Mouse (Mus musculus) Patski (cell line): ENCODE data around the gene Ank3. TPM values are rescaled to one million over a fixed set of nuclear protein-coding genes. Genes with fewer than 3 reads are reported as not detected.

Experiments used
- ATAC-seq: fragments of 100-300 bp; one replicate; pipeline ENCODE4 v1.8.0; 2021
- CTCF ChIA-PET: fragments of 350-600 bp; sonication (Branson Sonifier 250); formaldehyde crosslinking; loops from one replicate; lab custom pipeline; 2022; ENCODE audit warnings: inconsistent platforms; lab: Charles Lee
- POLR2A ChIA-PET: fragments of 350-600 bp; sonication (Branson Sonifier 250); formaldehyde crosslinking; loops from one replicate; lab custom pipeline; 2022; ENCODE audit warnings: antibody characterized with exemption, inconsistent platforms; lab: Charles Lee
- DNase-seq: peaks from one replicate; pipeline ENCODE4 v3.0.0-alpha.2; 2011; ENCODE audit warnings: low read depth, low spot score
- H3K27me3 ChIP-seq: fragments of 371-371 bp; one replicate; pipeline ENCODE4 v1.5.1; 2021
- CTCF ChIP-seq: fragments of 100-300 bp; IDR thresholded peaks from one replicate; pipeline ENCODE4 v1.5.1; 2021
- in situ Hi-C: fragments of 300-500 bp; cut with MboI; formaldehyde crosslinking; loops from 3 replicates; pipeline ENCODE4 v1.11.1; 2018; ENCODE audit warnings: low pct_unique_long_range_greater_than_20kb, mixed read lengths
- polyA plus RNA-seq: library from polyadenylated mRNA; unstranded; gene quantifications from one replicate; pipeline ENCODE4 v1.2.3, GENCODE M21; 2021

Ank3 gene
- polyA plus RNA-seq, 1 experiment from 2014 or later, result 83.2 TPM

DNA sequence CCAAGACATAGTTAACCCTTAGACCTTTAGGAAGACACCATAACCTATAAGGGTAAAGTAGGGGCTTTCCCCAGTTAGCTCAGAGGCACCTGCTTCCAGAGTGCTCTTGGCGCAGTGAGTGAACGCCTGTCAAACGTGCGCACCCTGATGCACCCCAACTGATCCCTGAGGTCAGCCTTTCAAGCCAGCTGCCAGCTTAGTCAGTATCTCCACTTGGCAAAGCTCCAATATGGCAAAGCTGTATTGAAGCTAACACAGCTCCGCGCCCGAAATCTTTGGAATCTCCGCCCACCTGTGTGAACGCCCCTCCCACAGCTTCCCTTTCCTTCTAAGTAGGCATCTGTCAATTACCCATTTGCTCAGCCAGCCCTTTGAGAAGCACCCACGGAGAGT lies 662.1 kb downstream of the Ank3 start:
- no peak for ATAC-seq
- ChIA-PET CTCF (interaction anchor here (1.4 kb wide), 1 partner anchor 33 kb away, joined by 3 read pairs; no protein-coding TSS in a partner anchor), POLR2A (no interaction called here)
- no peak for DNase-seq
- in situ Hi-C loops, result no loop called here
- no peaks in the 10 kb centered on the region for H3K27me3 ChIP-seq
- no peak for TF ChIP-seq CTCF

DNA sequence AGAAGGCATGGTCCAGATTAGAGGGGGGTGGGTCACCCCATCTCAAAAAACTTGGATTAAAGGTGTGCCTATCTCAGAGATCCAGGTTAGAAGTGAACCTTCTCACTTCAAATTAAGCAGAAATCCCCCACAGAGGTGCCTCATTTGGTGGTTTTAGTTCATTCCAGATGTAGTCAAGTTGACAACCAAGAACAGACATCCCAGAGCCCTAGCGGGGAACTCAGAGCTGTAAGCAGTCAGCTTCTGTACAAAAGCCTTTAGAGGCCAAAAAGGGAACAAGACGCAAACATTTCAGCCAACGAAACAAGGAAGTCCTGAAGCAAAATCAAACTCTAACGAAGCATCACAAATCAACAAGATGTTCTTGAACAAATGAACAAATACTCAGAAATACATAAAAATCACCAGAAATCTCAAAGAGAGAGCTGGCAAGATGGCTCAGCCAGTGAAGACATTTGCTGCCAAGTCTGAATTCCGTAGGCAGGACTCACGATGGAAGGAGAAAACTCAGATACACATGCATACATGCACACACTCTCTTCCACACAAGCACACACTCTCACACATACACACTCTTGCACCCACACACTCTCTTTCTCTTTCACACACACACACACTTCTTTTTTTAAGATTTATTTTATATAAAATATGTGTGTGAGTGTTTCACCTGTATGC lies 665.4 kb downstream of the Ank3 start:
- H3K27me3 ChIP-seq, result no peaks in the 10 kb centered on the region
- ChIA-PET POLR2A (no interaction called here), CTCF (interaction anchor here (1.4 kb wide), 1 partner anchor 31 kb away, joined by 4 read pairs; no protein-coding TSS in a partner anchor)
- ATAC-seq (no peak), DNase-seq (no peak)
- in situ Hi-C loops, result no loop called here
- TF ChIP-seq CTCF, result no peak

DNA sequence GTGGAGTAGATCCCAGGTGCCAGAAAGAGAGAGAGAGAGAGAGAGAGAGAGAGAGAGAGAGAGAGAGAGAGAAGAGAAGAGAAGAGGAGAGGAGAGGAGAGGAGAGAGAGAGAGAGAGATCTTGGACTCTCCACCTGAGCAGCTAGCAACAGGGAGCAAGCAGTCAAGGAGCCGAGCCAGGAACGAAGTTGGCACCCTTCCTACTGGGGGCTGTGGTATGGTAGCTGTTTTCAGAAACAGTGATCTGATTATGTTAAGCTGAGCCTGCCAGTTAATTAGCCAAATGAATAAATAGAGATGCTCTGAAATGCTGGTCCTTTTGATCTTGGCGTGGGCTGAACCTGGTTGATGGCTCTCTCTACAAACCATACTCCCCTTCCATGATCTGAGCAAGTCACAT lies 666.6 kb downstream of the Ank3 start:
- ChIA-PET POLR2A (no interaction called here), CTCF (no interaction called here)
- TF ChIP-seq CTCF, result no peak
- no peaks in the 10 kb centered on the region for H3K27me3 ChIP-seq
- ATAC-seq (no peak), DNase-seq (no peak)
- in situ Hi-C loops, result no loop called here

DNA sequence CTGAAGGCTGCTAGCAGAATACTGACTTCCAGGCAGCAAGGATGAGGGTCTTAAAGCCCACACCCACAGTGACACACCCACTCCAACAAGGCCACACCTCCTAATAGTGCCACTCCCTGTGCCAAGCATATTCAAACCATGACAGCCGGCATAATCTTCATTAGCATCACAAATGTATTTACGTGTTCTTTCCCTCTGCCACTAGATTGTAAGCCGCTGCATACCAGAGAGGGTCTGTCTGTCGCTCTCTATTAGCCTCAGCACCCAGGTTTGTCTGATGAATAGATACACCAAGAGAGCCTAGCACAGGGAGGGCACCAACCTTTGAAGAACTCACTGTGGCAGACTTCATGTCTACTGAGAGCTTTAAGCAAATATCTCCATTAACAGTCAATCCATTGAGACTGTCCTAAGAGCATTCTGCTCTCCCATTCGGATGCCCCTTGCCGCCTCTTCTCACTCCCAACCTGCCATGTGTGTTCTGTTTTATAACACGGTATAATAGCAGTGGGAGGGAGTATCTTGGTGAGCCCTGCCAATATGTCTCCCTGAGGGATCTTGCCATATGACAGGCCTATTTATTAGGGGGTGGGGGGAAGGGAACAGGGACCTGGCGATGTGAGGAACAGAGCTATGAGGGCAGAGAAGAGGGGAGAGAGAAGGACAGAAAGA lies 668.1 kb downstream of the Ank3 start:
- no peak for ATAC-seq
- CTCF ChIA-PET, result no interaction called here
- POLR2A ChIA-PET, result no interaction called here
- in situ Hi-C loops, result no loop called here
- no peaks in the 10 kb centered on the region for H3K27me3 ChIP-seq
- no peak for TF ChIP-seq CTCF
- DNase-seq, result no peak

DNA sequence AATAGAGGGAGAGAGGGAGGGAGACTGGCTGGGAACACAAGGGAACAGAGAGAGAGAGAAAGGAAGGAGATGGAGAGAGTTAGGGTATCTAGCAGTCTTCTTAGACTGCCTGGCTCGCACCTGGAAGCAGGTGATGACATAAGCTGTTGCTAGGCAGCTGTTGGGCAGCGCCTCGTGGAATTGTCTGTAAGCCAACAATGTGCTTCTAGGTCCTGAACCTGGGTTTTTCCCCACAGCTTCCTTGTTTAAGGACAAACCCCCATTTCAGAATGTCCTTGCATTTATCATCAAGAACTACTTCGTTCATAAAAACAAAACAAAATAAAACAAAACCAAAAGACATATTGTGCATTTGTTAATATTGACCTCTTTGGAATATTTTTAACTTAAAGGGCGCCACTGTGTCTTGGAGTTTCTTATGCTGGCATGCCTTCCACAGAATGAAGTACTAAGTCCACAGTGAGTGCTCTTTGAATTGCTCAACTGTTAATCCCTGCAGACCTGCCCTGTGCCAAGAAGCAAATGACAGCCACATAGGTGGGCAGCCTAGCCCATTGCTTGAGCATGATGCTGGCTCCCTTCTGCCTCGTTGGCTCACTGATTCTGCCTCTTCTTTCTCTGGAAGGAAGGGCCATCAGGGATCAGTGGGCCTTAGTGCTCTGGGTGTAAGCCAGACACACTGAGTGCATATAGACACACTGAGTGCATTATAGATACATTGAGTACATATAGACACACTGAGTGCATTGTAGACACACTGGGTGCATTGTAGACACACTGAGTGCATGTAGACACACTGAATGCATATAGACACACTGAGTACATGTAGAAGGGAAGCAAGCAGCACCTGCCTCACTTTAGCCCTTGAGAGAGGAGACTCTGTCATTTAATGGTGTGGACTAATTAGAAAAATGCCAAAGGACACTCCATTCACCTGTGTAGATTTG lies 668.9 kb downstream of the Ank3 start:
- no peak for TF ChIP-seq CTCF
- ChIA-PET CTCF (no interaction called here), POLR2A (no interaction called here)
- H3K27me3 ChIP-seq, result no peaks in the 10 kb centered on the region
- ATAC-seq, result no peak
- DNase-seq, result no peak
- in situ Hi-C loops, result no loop called here

DNA sequence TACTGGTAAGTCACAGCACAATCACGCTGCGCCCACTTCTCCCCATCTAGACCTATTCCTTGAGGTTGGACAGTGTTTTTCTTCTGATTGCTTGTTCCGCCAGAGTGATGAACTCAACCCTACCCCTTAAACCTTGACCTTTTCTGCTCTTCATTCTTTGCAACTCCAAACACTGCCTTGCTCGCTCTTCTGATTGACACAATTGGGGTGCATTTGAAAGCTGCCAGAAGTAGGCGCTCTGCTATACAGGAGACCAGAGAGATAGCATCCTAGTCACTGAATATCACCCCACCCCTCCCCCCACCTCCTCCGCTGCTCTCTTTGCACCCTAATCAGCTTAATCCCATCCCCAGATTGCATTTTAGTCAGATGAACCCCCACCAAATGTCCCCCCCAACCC lies 670.7 kb downstream of the Ank3 start:
- ChIA-PET POLR2A (no interaction called here), CTCF (no interaction called here)
- no peak for TF ChIP-seq CTCF
- H3K27me3 ChIP-seq, result no peaks in the 10 kb centered on the region
- DNase-seq (no peak), ATAC-seq (no peak)
- in situ Hi-C loops, result no loop called here

DNA sequence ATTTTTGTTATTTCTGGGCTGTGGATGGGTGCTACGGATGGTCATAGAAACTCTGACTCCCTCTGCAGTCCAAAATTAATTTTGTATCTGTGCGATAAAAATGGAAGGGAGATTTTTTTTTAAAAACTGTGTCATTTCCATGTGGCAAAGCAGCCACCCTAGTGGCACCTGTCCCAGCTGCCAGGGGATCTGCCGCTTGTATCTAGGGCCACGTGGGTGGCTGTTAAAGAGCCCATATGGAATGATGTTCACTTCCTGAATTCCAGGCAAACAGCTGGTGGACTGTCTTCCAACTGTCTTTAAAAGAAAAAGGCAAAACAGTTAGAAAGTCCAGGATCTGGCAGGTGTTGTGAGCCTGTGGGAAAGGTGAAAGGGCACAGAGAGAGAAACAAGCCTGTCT lies 672.8 kb downstream of the Ank3 start:
- POLR2A ChIA-PET, result no interaction called here
- DNase-seq (no peak), ATAC-seq (no peak)
- TF ChIP-seq CTCF, result no peak
- no peaks in the 10 kb centered on the region for H3K27me3 ChIP-seq
- in situ Hi-C loops, result no loop called here
- CTCF ChIA-PET, result no interaction called here

Other genes with a start within 250 kb of the Ank3 start
- gene Rhobtb1, start 247.3 kb upstream of the Ank3 start, polyA plus RNA-seq, result 6.2 TPM
- gene A930033H14Rik, start 185.7 kb upstream of the Ank3 start, polyA plus RNA-seq, result 6.8 TPM
- 221 TPM for gene Cdk1, start 45.8 kb upstream of the Ank3 start, polyA plus RNA-seq